Mouse (Mus musculus): ENCODE data around the gene Pacsin2. TPM values are rescaled to one million over a fixed set of nuclear protein-coding genes. Genes with fewer than 3 reads are reported as not detected.
A peak's percentile ranks its signal among the peaks of the same experiment; 100 is the strongest.

Gene Pacsin2
- total and polyA plus RNA-seq, 3 experiments: 48.4 to 85.5 (median 53.7) TPM

DNA sequence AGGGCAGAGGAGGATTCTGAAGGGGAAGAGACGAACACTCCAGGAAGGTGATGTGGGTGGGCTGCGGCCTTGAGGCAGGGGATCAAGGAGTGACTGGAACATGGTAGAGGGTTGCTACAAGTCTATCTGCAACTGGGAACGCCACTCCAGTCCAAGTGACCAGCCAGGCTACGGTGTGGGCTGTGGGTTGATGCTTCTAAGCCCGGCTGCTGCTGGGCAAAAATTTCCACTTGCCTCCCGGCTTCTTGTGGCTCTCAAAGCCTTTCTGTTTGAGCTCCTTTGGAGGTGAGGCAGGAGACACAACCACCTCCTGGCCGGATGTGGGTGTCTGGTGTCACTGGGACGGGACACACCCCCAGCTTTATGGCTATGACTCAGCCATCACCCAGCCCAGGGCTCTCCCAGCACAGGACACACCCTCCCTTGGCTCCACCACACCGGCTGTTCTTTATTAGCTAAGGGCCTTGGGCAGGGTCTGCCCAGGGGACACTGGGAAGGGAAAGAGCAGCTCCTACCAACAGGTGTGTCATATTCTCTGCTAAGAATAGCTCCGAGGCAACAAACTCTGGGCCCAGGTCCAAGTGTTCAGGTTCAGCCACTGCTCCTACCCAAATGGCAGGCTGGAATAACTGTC is 9.5 kb upstream of the Pacsin2 start (continued):
- TF ChIP-seq ZMIZ1 (IDR thresholded peaks at IDR 0.05; ENCODE audit: low read depth, low read length): no peak
- TF ChIP-seq SIN3A (IDR thresholded peaks at IDR 0.05; ENCODE audit: low read length): peak; percentile 84
- TF ChIP-seq HCFC1 (IDR thresholded peaks at IDR 0.05; ENCODE audit: low read depth, low read length): no peak
- TF ChIP-seq MXI1 (IDR thresholded peaks at IDR 0.05; ENCODE audit: low read depth, low read length): peak; percentile 79; the same call in 1 of the 2 replicates
- TF ChIP-seq POLR2AphosphoS2 (IDR thresholded peaks at IDR 0.05; ENCODE audit: low read depth, low read length): no peak
- TF ChIP-seq PAX5 (IDR thresholded peaks at IDR 0.05; ENCODE audit: low read length): no peak
- no peak for TF ChIP-seq GABPA (IDR thresholded peaks at IDR 0.05; ENCODE audit: insufficient replicate concordance, low read depth, low read length)
- TF ChIP-seq POLR2A (IDR thresholded peaks at IDR 0.05; ENCODE audit: low read depth, low read length): no peak
- TF ChIP-seq BHLHE40 (IDR thresholded peaks at IDR 0.05; ENCODE audit: low read depth, low read length): peak; percentile 59
- TF ChIP-seq CHD2 (IDR thresholded peaks at IDR 0.05; ENCODE audit: low read length): no peak
- TF ChIP-seq ZNF384 (IDR thresholded peaks at IDR 0.05; ENCODE audit: low read depth, low read length): no peak
- TF ChIP-seq SMC3 (IDR thresholded peaks at IDR 0.05; ENCODE audit: low read depth, low read length): no peak
- 0 out of 2 replicates have a peak, but pooled peaks have one; percentile 23 for TF ChIP-seq ELF1 (IDR thresholded peaks at IDR 0.05; ENCODE audit: low read depth, low read length)
- TF ChIP-seq USF2 (conservative IDR thresholded peaks at IDR 0.05; ENCODE audit: low read depth, low read length): no peak
- 0 out of 2 replicates have a peak, but pooled peaks have one; percentile 39 for TF ChIP-seq MYC (IDR thresholded peaks at IDR 0.05; ENCODE audit: low read depth, low read length)
- TF ChIP-seq ZC3H11A (IDR thresholded peaks at IDR 0.05; ENCODE audit: low read depth, low read length): no peak
- TF ChIP-seq MAX (IDR thresholded peaks at IDR 0.05; ENCODE audit: low read length): 0 out of 2 replicates have a peak, but pooled peaks have one; percentile 31
- no peak for TF ChIP-seq NRF1 (IDR thresholded peaks at IDR 0.05; ENCODE audit: low read depth, low read length)
- peak; percentile 70 for TF ChIP-seq ETS1 (conservative IDR thresholded peaks at IDR 0.05; ENCODE audit: low read depth, low read length)
- no peak for TF ChIP-seq MAFK (IDR thresholded peaks at IDR 0.05; ENCODE audit: insufficient replicate concordance, low read length)

GRCm38 (mm10) chr15:83473251-83473650 is 8.8 kb upstream of the Pacsin2 start:
- Histone ChIP-seq H3K4me3 (replicated peaks in 1 of 3; ENCODE audit: low read depth in 2 of 3, low read length in 2 of 3, poor library complexity in 1 of 3) (no peak overlapping the region), H3K4me2 (ENCODE audit: insufficient read depth, low read depth, poor library complexity, severe bottlenecking) (no peak overlapping the region), H3K9ac (ENCODE audit: insufficient read depth, low read depth) (no peak overlapping the region), H3K27ac (ENCODE audit: insufficient read depth, low read depth) (no peak overlapping the region), H3K36me3 (replicated peaks in 1 of 2; ENCODE audit: control insufficient read depth in 1 of 2, insufficient read depth in 1 of 2, low read length in 1 of 2) (no peaks in the 10 kb centered on the region), H3K27me3 (replicated peaks) (no peaks in the 10 kb centered on the region), H3K9me3 (replicated peaks; ENCODE audit: low read length) (no peaks in the 10 kb centered on the region), H3K79me2 (replicated peaks; ENCODE audit: control insufficient read depth, extremely low read depth, insufficient read depth, poor library complexity, severe bottlenecking) (no peaks in the 10 kb centered on the region), H3K4me1 (ENCODE audit: control insufficient read depth in 1 of 2, insufficient read depth in 2 of 2) (peaks cover 9 to 33% of the 10 kb centered on the region in 2 experiments)
- in situ Hi-C loops (cut with MboI; ENCODE audit: low pct_ligation_motif_present, low pct_unique_long_range_greater_than_20kb, low sequenced_read_pairs): loop anchor here (10.0 kb wide), 1 partner anchor 78 kb away; no protein-coding TSS in a partner anchor
- TF ChIP-seq RCOR1 (conservative IDR thresholded peaks at IDR 0.05; ENCODE audit: low read depth, low read length) (no peak), KAT2A (IDR thresholded peaks at IDR 0.05; ENCODE audit: insufficient replicate concordance, low read length) (no peak)
- no peak for DNase-seq (ENCODE audit: extremely low read depth)
- dilution Hi-C loops (cut with MboI; ENCODE audit: extremely low pct_ligation_motif_present, extremely low pct_unique_long_range_greater_than_20kb, low sequenced_read_pairs): no loop called here

Measured in CH12.LX (cell line).